Mouse (Mus musculus) yolk sac, embryonic 10.5 days (tissue): Measurements from ENCODE around the gene Pmf1.
"Not testable (repeated sequence)": the region's sequence is repeated elsewhere in the genome, so short reads cannot be mapped to it uniquely, and the experiment has no call there.

Experiments
- DNase-seq: peaks from one replicate; pipeline ENCODE4 v3.0.0-alpha.2; 2017; ENCODE audit warnings: low spot score

Pmf1 gene

GRCm38 (mm10) chr3:88395742-88396141, 14.4 kb downstream of the Pmf1 start:
- DNase-seq, result no peak

GRCm38 (mm10) chr3:88395288-88395687, 14.8 kb downstream of the Pmf1 start:
- DNase-seq, result no peak

- DNase-seq, result no peak
Observed at GRCm38 (mm10) chr3:88393776-88394375, 16.3 kb downstream of the Pmf1 start.

GRCm38 (mm10) chr3:88384364-88384763, 25.8 kb downstream of the Pmf1 start, which contains the start of gene Bglap:
Gene Bglap, minus strand, starts transcription at chr3:88384464.
- no peak for DNase-seq

- not testable (repeated sequence) for DNase-seq
Observed at GRCm38 (mm10) chr3:88382383-88382782, 27.7 kb downstream of the Pmf1 start.

GRCm38 (mm10) chr3:88381389-88382315, 28.5 kb downstream of the Pmf1 start:
- not testable (repeated sequence) for DNase-seq

- DNase-seq, result not testable (repeated sequence)
Observed at GRCm38 (mm10) chr3:88378599-88378998, 31.5 kb downstream of the Pmf1 start, which contains the start of gene Bglap2. Gene Bglap2, minus strand, starts transcription at chr3:88378699.

- not testable (repeated sequence) for DNase-seq
Observed at GRCm38 (mm10) chr3:88376644-88377043, 33.5 kb downstream of the Pmf1 start.

GRCm38 (mm10) chr3:88375750-88376626, 34.1 kb downstream of the Pmf1 start:
- DNase-seq, result peak; percentile 28

- DNase-seq, result not testable (repeated sequence)
Observed at GRCm38 (mm10) chr3:88372643-88373042, 37.5 kb downstream of the Pmf1 start, which contains the start of gene Bglap3. Gene Bglap3, minus strand, starts transcription at chr3:88372743.

- not testable (repeated sequence) for DNase-seq
Observed at GRCm38 (mm10) chr3:88368511-88368910, 41.6 kb downstream of the Pmf1 start.

- not testable (repeated sequence) for DNase-seq
Observed at GRCm38 (mm10) chr3:88367517-88367916, 42.6 kb downstream of the Pmf1 start.

GRCm38 (mm10) chr3:88366830-88367428, 43.2 kb downstream of the Pmf1 start:
- DNase-seq, result not testable (repeated sequence)

- no peak for DNase-seq
Observed at GRCm38 (mm10) chr3:88365705-88366361, 44.3 kb downstream of the Pmf1 start.

- peak; percentile 51 for DNase-seq
Observed at GRCm38 (mm10) chr3:88364337-88364736, 45.8 kb downstream of the Pmf1 start, which contains the start of gene Paqr6. Gene Paqr6, plus strand, starts transcription at chr3:88364584.

- no peak for DNase-seq
Observed at GRCm38 (mm10) chr3:88363700-88364099, 46.4 kb downstream of the Pmf1 start.

- no peak for DNase-seq
Observed at GRCm38 (mm10) chr3:88361612-88362313, 48.4 kb downstream of the Pmf1 start.

GRCm38 (mm10) chr3:88361096-88361495, 49.0 kb downstream of the Pmf1 start:
- DNase-seq, result no peak

- no peak for DNase-seq
Observed at GRCm38 (mm10) chr3:88359989-88360388, 50.1 kb downstream of the Pmf1 start.

GRCm38 (mm10) chr3:88359584-88359983, 50.5 kb downstream of the Pmf1 start:
- DNase-seq, result no peak
